Mouse (Mus musculus) midbrain, embryonic 15.5 days (tissue): Measurements from ENCODE around the gene Vps18. TPM values are rescaled to one million over a fixed set of nuclear protein-coding genes. Genes with fewer than 3 reads are reported as not detected.

ENCODE experiments used
- ATAC-seq: fragments of 200-750 bp; cut with Nextera tagmentation; replicated peaks from 2 replicates; pipeline ENCODE4 v1.8.0; 2017; ENCODE audit warnings: moderate TSS enrichment
- H3K27ac ChIP-seq: fragments of 300-500 bp; sonication (generic); 2 replicates; pipeline ENCODE4 v1.5.1; 2015; ENCODE audit warnings: mild to moderate bottlenecking, inconsistent platforms
- H3K27me3 ChIP-seq: fragments of 300-500 bp; sonication (generic); replicated peaks from 2 replicates; pipeline ENCODE4 v1.6.1; 2015; ENCODE audit warnings: inconsistent platforms
- H3K36me3 ChIP-seq: fragments of 300-500 bp; sonication (generic); replicated peaks from 2 replicates; pipeline ENCODE4 v1.6.1; 2015; ENCODE audit warnings: inconsistent platforms
- H3K4me1 ChIP-seq: fragments of 300-500 bp; sonication (generic); 2 replicates; pipeline ENCODE4 v1.6.1; 2015; ENCODE audit warnings: inconsistent platforms
- H3K4me2 ChIP-seq: fragments of 300-500 bp; sonication (generic); 2 replicates; pipeline ENCODE4 v1.6.1; 2015; ENCODE audit warnings: inconsistent platforms, mild to moderate bottlenecking, moderate library complexity
- H3K4me3 ChIP-seq: fragments of 300-500 bp; sonication (generic); 2 replicates; pipeline ENCODE4 v1.5.1; 2015; ENCODE audit warnings: mild to moderate bottlenecking, inconsistent platforms
- H3K9ac ChIP-seq: fragments of 300-500 bp; sonication (generic); 2 replicates; pipeline ENCODE4 v1.6.1; 2015; ENCODE audit warnings: mild to moderate bottlenecking, inconsistent platforms
- H3K9me3 ChIP-seq: fragments of 300-500 bp; sonication (generic); 2 replicates; pipeline ENCODE4 v1.6.1; 2016; ENCODE audit warnings: inconsistent platforms
- WGBS: fragments of 180-500 bp; shearing (Covaris S2); methylation state at CpG from one replicate; pipeline ENCODE4 v1.1.7; 2015; ENCODE audit warnings: mixed read lengths; 5-methylcytosine and 5-hydroxymethylcytosine counted together
- polyA plus RNA-seq: library from polyadenylated mRNA; unstranded; fragments of >200 nt; fragmentation: Nextera tagmentation; extraction: Ambion mirVana; gene quantifications from 2 replicates; pipeline ENCODE4 v1.2.1, GENCODE M21; 2015

Vps18 gene
- polyA plus RNA-seq, 1 experiment from 2014 or later: 32.3 TPM

GRCm38 (mm10) chr2:119311544-119311943 is 23.0 kb downstream of the Vps18 start:
- no peak for ATAC-seq
- Histone ChIP-seq H3K4me2 (no peak overlapping the region), H3K27me3 (peaks cover 24% of the 10 kb centered on the region), H3K36me3 (no peaks in the 10 kb centered on the region), H3K27ac (no peak overlapping the region), H3K4me1 (0 out of 2 replicates have a peak, but pooled peaks cover 3% of the 10 kb centered on the region), H3K4me3 (no peak overlapping the region), H3K9ac (no peak overlapping the region), H3K9me3 (no peaks in the 10 kb centered on the region)
- WGBS: 60% methylated on average over 12 of the region's 12 CpGs

- 0 out of 2 replicates have a peak, but pooled peaks cover 3% of the 10 kb centered on the region for H3K4me1 ChIP-seq
- no peaks in the 10 kb centered on the region for H3K36me3 ChIP-seq
- H3K9ac ChIP-seq: no peak overlapping the region
- no peak overlapping the region for H3K27ac ChIP-seq
- H3K27me3 ChIP-seq: peaks cover 29% of the 10 kb centered on the region
- H3K4me2 ChIP-seq: no peak overlapping the region
- 33% methylated on average over 2 of the region's 2 CpGs for WGBS
- H3K4me3 ChIP-seq: no peak overlapping the region
- no peak for ATAC-seq
- H3K9me3 ChIP-seq: no peaks in the 10 kb centered on the region
Observed at GRCm38 (mm10) chr2:119312380-119312958, 23.9 kb downstream of the Vps18 start.

- no peak overlapping the region for H3K27ac ChIP-seq
- no peak overlapping the region for H3K9ac ChIP-seq
- H3K4me2 ChIP-seq: no peak overlapping the region
- 0 out of 2 replicates have a peak, but pooled peaks cover 3% of the 10 kb centered on the region for H3K4me1 ChIP-seq
- 34% methylated on average over 10 of the region's 10 CpGs for WGBS
- H3K36me3 ChIP-seq: no peaks in the 10 kb centered on the region
- H3K9me3 ChIP-seq: no peaks in the 10 kb centered on the region
- ATAC-seq: 0 out of 2 replicates have a peak, but pooled peaks have one; percentile 42
- H3K27me3 ChIP-seq: peaks cover 39% of the 10 kb centered on the region
- H3K4me3 ChIP-seq: no peak overlapping the region
Observed at GRCm38 (mm10) chr2:119313780-119314479, 25.4 kb downstream of the Vps18 start.

- no peaks in the 10 kb centered on the region for H3K9me3 ChIP-seq
- no peak overlapping the region for H3K27ac ChIP-seq
- H3K36me3 ChIP-seq: no peaks in the 10 kb centered on the region
- H3K27me3 ChIP-seq: peaks cover 43% of the 10 kb centered on the region
- no peak overlapping the region for H3K4me2 ChIP-seq
- no peak overlapping the region for H3K9ac ChIP-seq
- H3K4me3 ChIP-seq: no peak overlapping the region
- WGBS: 59% methylated on average over 12 of the region's 12 CpGs
- H3K4me1 ChIP-seq: 0 out of 2 replicates have a peak, but pooled peaks cover 3% of the 10 kb centered on the region
- ATAC-seq: no peak
Observed at GRCm38 (mm10) chr2:119314742-119315310, 26.3 kb downstream of the Vps18 start.

- Histone ChIP-seq H3K4me1 (peaks cover 25% of the 10 kb centered on the region), H3K4me2 (no peak overlapping the region), H3K9ac (no peak overlapping the region), H3K4me3 (no peak overlapping the region), H3K9me3 (no peaks in the 10 kb centered on the region), H3K36me3 (no peaks in the 10 kb centered on the region), H3K27me3 (peaks cover 69% of the 10 kb centered on the region), H3K27ac (no peak overlapping the region)
- 70% methylated on average over 3 of the region's 3 CpGs for WGBS
- no peak for ATAC-seq
Observed at GRCm38 (mm10) chr2:119318043-119318710, 29.6 kb downstream of the Vps18 start.

GRCm38 (mm10) chr2:119320571-119320970 is 32.0 kb downstream of the Vps18 start:
- Histone ChIP-seq H3K9ac (no peak overlapping the region), H3K4me2 (no peak overlapping the region), H3K9me3 (no peaks in the 10 kb centered on the region), H3K27ac (no peak overlapping the region), H3K27me3 (peaks cover 76% of the 10 kb centered on the region), H3K4me3 (no peak overlapping the region), H3K36me3 (no peaks in the 10 kb centered on the region), H3K4me1 (peaks cover 41% of the 10 kb centered on the region)
- ATAC-seq: no peak
- 66% methylated on average over 8 of the region's 8 CpGs for WGBS

- H3K4me2 ChIP-seq: peak overlapping the region; percentile 70
- peaks cover 80% of the 10 kb centered on the region for H3K27me3 ChIP-seq
- H3K9ac ChIP-seq: peak overlapping the region; percentile 26
- no peak overlapping the region for H3K27ac ChIP-seq
- peak overlapping the region; percentile 36 for H3K4me3 ChIP-seq
- no peaks in the 10 kb centered on the region for H3K9me3 ChIP-seq
- no peaks in the 10 kb centered on the region for H3K36me3 ChIP-seq
- ATAC-seq: peak; percentile 60; the same call in 1 of the 2 replicates
- WGBS: under 1% methylated on average over 48 of the region's 48 CpGs
- peaks cover 56% of the 10 kb centered on the region for H3K4me1 ChIP-seq
Observed at GRCm38 (mm10) chr2:119321771-119322586, 33.4 kb downstream of the Vps18 start.

GRCm38 (mm10) chr2:119322587-119323300 is 34.2 kb downstream of the Vps18 start:
- Histone ChIP-seq H3K9ac (peak overlapping the region; percentile 26; the same call in 1 of the 2 replicates), H3K4me2 (peak overlapping the region; percentile 70), H3K9me3 (no peaks in the 10 kb centered on the region), H3K36me3 (no peaks in the 10 kb centered on the region), H3K27me3 (peaks cover 79% of the 10 kb centered on the region), H3K27ac (no peak overlapping the region), H3K4me1 (peaks cover 62% of the 10 kb centered on the region), H3K4me3 (peak overlapping the region; percentile 36)
- ATAC-seq: no peak; the same call in none of the 2 replicates
- WGBS: 2% methylated on average over 39 of the region's 39 CpGs

GRCm38 (mm10) chr2:119323866-119324575 is 35.5 kb downstream of the Vps18 start:
- Histone ChIP-seq H3K4me3 (peak overlapping the region; percentile 9), H3K27ac (no peak overlapping the region), H3K4me2 (peak overlapping the region; percentile 25), H3K4me1 (peaks cover 67% of the 10 kb centered on the region), H3K9ac (no peak overlapping the region), H3K27me3 (peaks cover 81% of the 10 kb centered on the region), H3K36me3 (no peaks in the 10 kb centered on the region), H3K9me3 (no peaks in the 10 kb centered on the region)
- WGBS: 3% methylated on average over 31 of the region's 32 CpGs
- no peak for ATAC-seq

GRCm38 (mm10) chr2:119324576-119325318 is 36.2 kb downstream of the Vps18 start:
- no peaks in the 10 kb centered on the region for H3K9me3 ChIP-seq
- ATAC-seq: no peak
- H3K4me3 ChIP-seq: peak overlapping the region; percentile 49
- no peaks in the 10 kb centered on the region for H3K36me3 ChIP-seq
- no peak overlapping the region for H3K27ac ChIP-seq
- H3K27me3 ChIP-seq: peaks cover 83% of the 10 kb centered on the region
- H3K9ac ChIP-seq: no peak overlapping the region
- peak overlapping the region; percentile 85 for H3K4me2 ChIP-seq
- peaks cover 72% of the 10 kb centered on the region for H3K4me1 ChIP-seq
- WGBS: under 1% methylated on average over 32 of the region's 32 CpGs
